Mouse (Mus musculus) megakaryocyte, embryonic 14.5 days (primary cell): ENCODE measurements around the gene Ube2f.

ENCODE experiments used
- FLI1 ChIP-seq: IDR thresholded peaks from 2 replicates; pipeline ENCODE4 v1.6.1; 2012; ENCODE audit warnings: low read length, inconsistent platforms, mixed read lengths
- GATA1 ChIP-seq: IDR thresholded peaks from 3 replicates; pipeline ENCODE4 v1.6.1; 2012; ENCODE audit warnings: mixed read lengths, low read length, inconsistent platforms, borderline replicate concordance

DNA sequence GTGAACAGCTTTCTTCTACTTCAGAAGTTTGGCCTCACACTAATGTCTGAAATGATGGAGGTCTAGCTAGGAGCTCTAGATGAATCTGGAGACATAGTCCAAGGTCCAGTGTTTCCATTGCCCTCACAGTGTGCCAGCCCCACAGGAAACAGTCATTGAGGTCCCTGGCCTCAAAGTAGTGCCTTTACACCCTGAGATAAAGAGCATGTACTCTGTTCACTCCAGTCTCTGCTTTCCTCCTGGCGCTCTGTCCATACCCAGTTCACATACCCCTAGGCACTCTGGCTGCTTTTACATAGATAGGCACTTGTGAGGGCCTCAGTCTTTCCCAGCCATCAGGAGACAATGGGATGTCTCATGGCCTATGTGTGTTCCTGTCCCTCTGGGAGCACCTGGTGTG, 39.3 kb downstream of the Ube2f start:
- TF ChIP-seq GATA1 (no peak), FLI1 (no peak)
